Mouse (Mus musculus) heart, adult 2 months (tissue): Measurements from ENCODE around the gene Olfr1360. TPM values are rescaled to one million over a fixed set of nuclear protein-coding genes. Genes with fewer than 3 reads are reported as not detected.
"Not testable (repeated sequence)": the region's sequence is repeated elsewhere in the genome, so short reads cannot be mapped to it uniquely, and the experiment has no call there.

Experiments used
- DNase-seq, 2 experiments: peaks; one replicate each; pipeline ENCODE4 v3.0.0; 2021
- H3K27ac ChIP-seq: fragments of 200-600 bp; 2 replicates; pipeline ENCODE4 v1.8.1; 2022
- H3K27me3 ChIP-seq: fragments of 200-500 bp; 2 replicates; pipeline ENCODE4 v1.6.1; 2012; ENCODE audit warnings: mild to moderate bottlenecking, low read length, inconsistent platforms, mixed read lengths; ENCODE audit not compliant: control insufficient read depth, insufficient read depth
- H3K36me3 ChIP-seq: fragments of 200-500 bp; 2 replicates; pipeline ENCODE4 v1.6.1; 2012; ENCODE audit warnings: low read length, inconsistent platforms; ENCODE audit not compliant: control insufficient read depth, insufficient read depth
- H3K4me1 ChIP-seq: fragments of 200-500 bp; 2 replicates; pipeline ENCODE4 v1.6.1; 2011; ENCODE audit warnings: low read length; ENCODE audit not compliant: control insufficient read depth, insufficient read depth
- H3K4me3 ChIP-seq: fragments of 200-600 bp; 2 replicates; pipeline ENCODE4 v1.8.1; 2022
- H3K79me2 ChIP-seq: fragments of 200-500 bp; replicated peaks from 2 replicates; pipeline ENCODE4 v1.6.1; 2012; ENCODE audit warnings: mild to moderate bottlenecking, inconsistent platforms, low read length, moderate library complexity, mixed read lengths; ENCODE audit not compliant: control insufficient read depth, insufficient read depth
- H3K9ac ChIP-seq: fragments of 200-500 bp; 2 replicates; pipeline ENCODE4 v1.6.1; 2012; ENCODE audit warnings: low read depth, mild to moderate bottlenecking, control low read depth, inconsistent platforms, low read length, mixed read lengths
- CTCF ChIP-seq: fragments of 200-600 bp; IDR thresholded peaks from 2 replicates; pipeline ENCODE4 v1.8.1; 2022; ENCODE audit warnings: antibody characterized with exemption, mild to moderate bottlenecking, moderate library complexity
- EP300 ChIP-seq: fragments of 200-500 bp; IDR thresholded peaks from 2 replicates; pipeline ENCODE4 v1.6.1; 2011; ENCODE audit warnings: low read depth, low read length, control low read depth; ENCODE audit not compliant: insufficient read depth
- POLR2A ChIP-seq: fragments of 200-500 bp; IDR thresholded peaks from 2 replicates; pipeline ENCODE4 v1.6.1; 2011; ENCODE audit warnings: mild to moderate bottlenecking, low read depth, low read length, control low read depth; ENCODE audit not compliant: insufficient read depth
- WGBS: fragments of 180-500 bp; shearing (Covaris S2); methylation state at CpG from one replicate; pipeline ENCODE4 v1.1.7; 2018; 5-methylcytosine and 5-hydroxymethylcytosine counted together
- intact Hi-C: fragments of 180-260 bp; cut with DNase I; formaldehyde crosslinking; loops from one replicate; pipeline ENCODE4 v1.15.1; 2025
- long read RNA-seq: library from polyadenylated mRNA; stranded (forward); transcript quantifications from one replicate; pipeline ENCODE4 v2.0.0, GENCODE M21; 2021
- polyA plus RNA-seq: library from polyadenylated mRNA; depleted of rRNA; stranded (reverse); fragments of >200 nt; gene quantifications from 2 replicates; pipeline ENCODE4 v1.2.3, GENCODE M21; 2012; rRNA removed
- total RNA-seq, 2 experiments: library from RNA; stranded (reverse); gene quantifications; 2 replicates each; pipeline ENCODE4 v1.2.3; 2021

The Olfr1360 gene
- total RNA-seq = not detected
- not detected in 2 replicates for polyA plus RNA-seq
- long read RNA-seq = 0 reads

DNA sequence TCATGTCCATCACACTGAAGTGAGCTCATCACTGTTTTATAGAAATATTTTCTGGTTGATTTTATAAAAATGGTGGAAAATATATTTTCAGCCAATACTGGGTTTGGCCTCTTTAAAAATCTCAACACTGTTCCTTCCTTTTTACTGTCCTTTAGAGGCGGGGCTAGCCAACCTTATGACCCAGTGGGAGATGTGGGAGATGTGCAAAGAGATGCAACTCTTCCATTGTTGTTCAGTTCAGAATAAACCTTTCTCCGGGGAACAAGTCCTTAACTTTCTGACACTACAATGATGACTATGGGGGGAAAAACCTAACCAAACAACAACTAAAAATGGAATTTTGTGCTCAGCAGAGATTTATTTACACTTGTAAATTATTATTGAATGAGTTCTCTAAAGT, at the start of gene Olfr1360:
Gene Olfr1360 (minus strand): TSS at position 101 of the 400 bp plus-strand sequence.
- H3K4me3 ChIP-seq = no peak within 1 kb of the TSS
- WGBS = 81% methylated on average over 2 of the region's 2 CpGs
- H3K36me3 ChIP-seq = no peaks in the 10 kb centered on the region
- no peak for DNase-seq
- no peaks in the 10 kb centered on the region for H3K79me2 ChIP-seq
- no peak for TF ChIP-seq CTCF
- no peak for TF ChIP-seq EP300
- TF ChIP-seq POLR2A = no peak
- no peaks in the 10 kb centered on the region for H3K4me1 ChIP-seq
- H3K9ac ChIP-seq = no peak within 1 kb of the TSS
- H3K27ac ChIP-seq = no peak within 1 kb of the TSS
- no peaks in the 10 kb centered on the region for H3K27me3 ChIP-seq
- intact Hi-C loops = no loop called here

DNA sequence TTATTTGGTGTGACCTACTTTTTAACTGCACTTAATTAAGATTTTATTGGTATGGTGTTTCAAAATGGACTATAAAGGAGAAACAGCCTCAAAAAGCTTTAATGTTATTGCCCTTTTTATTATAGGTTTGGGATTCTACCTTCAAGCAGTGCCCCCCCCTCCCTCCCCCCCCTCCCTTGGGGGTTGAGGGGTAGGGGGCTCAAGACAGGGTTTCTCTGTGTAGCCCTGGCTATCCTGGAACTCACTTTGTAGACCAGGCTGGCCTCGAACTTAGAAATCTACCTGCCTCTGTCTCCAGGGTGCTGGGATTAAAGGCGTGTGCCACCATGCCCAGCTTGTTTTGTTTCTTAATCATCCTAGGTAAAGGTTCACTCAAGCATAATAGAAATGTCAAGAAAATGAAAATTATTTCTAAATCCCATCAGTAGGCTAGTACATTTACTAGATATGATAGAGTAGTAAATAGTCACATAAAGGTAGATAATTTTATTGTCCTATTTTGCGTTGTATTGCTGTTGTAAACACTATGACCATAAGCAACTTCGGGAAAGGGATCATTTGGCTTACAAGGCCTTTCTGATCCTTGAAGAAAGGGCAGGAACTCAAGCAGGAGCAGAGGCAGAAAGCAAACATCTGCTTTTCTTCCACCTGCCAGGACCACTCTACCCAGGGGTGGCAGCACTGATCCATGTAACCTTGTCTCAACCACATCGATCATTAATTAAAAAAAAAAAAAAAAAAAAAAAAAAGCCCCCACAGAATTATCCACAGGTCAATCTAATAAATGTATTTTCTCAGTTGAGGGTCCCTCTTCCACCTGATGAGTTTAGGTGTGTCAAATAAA, 46.0 kb upstream of the Olfr1360 start:
- WGBS = 56% methylated on average over 5 of the region's 5 CpGs
- H3K4me3 ChIP-seq = no peak overlapping the region
- TF ChIP-seq POLR2A = no peak
- TF ChIP-seq CTCF = no peak
- no peak for TF ChIP-seq EP300
- peaks cover under 1% of the 10 kb centered on the region; the same call in 1 of the 2 replicates for H3K36me3 ChIP-seq
- no peaks in the 10 kb centered on the region for H3K79me2 ChIP-seq
- intact Hi-C loops = no loop called here
- no peak for DNase-seq
- no peak overlapping the region for H3K9ac ChIP-seq
- H3K27me3 ChIP-seq = no peaks in the 10 kb centered on the region
- peaks cover 2% of the 10 kb centered on the region for H3K4me1 ChIP-seq
- H3K27ac ChIP-seq = no peak overlapping the region

DNA sequence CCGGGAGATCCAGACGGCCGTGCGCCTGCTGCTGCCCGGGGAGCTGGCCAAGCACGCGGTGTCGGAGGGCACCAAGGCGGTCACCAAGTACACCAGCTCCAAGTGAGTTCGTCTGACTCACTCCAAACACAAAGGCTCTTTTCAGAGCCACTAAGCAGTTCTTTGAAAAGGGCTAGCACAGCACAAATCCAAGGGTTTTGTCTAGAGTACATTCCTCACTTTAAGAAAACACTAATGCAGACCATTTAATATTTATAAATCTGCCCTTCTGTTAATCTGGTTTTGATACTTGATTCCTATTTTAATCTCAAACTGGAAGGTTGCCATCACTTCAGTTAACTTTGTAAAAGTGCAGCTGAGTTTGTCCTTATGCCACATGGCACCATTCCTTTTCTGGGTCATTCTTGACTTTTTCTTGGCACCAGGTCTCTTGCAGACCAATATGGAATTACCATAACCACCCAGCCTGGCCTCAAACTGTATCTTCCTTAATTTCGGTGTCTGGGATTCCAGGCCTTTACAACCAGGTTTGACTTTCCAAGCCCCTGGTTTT, 45.2 kb upstream of the Olfr1360 start:
- H3K4me1 ChIP-seq = peaks cover 2% of the 10 kb centered on the region
- H3K36me3 ChIP-seq = peaks cover 2% of the 10 kb centered on the region; the same call in 1 of the 2 replicates
- TF ChIP-seq POLR2A (no peak), EP300 (no peak), CTCF (no peak)
- no peaks in the 10 kb centered on the region for H3K27me3 ChIP-seq
- H3K9ac ChIP-seq = peak overlapping the region; percentile 65
- H3K27ac ChIP-seq = no peak overlapping the region
- no peaks in the 10 kb centered on the region for H3K79me2 ChIP-seq
- H3K4me3 ChIP-seq = peak overlapping the region; percentile 50
- WGBS = 6% methylated on average over 11 of the region's 11 CpGs
- intact Hi-C loops = no loop called here
- no peak for DNase-seq

DNA sequence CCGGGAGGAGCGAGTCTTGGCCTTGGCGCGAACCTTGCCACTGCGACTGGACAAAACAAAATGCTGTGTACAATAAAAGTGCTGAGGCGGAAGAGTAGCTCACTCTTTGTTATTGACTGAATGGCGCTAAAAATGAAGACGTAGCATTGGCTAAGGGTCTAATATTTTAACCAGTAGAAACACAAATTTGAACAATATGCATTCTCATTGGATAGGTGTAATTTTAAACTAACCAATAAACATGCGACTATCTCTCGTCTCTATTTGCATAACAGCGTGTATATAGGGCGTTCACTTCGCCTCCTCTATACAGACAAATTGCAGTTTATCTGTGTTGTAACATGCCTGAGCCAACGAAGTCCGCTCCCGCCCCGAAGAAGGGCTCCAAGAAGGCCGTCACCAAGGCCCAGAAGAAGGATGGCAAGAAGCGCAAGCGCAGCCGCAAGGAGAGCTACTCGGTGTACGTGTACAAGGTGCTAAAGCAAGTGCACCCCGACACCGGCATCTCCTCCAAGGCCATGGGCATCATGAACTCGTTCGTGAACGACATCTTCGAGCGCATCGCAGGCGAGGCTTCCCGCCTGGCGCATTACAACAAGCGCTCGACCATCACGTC, 44.7 kb upstream of the Olfr1360 start, which contains the start of gene Hist1h2bm:
Gene Hist1h2bm (plus strand): TSS at position 288 of the 616 bp plus-strand sequence.
- peak within 1 kb of the TSS; percentile 65 for H3K9ac ChIP-seq

DNA sequence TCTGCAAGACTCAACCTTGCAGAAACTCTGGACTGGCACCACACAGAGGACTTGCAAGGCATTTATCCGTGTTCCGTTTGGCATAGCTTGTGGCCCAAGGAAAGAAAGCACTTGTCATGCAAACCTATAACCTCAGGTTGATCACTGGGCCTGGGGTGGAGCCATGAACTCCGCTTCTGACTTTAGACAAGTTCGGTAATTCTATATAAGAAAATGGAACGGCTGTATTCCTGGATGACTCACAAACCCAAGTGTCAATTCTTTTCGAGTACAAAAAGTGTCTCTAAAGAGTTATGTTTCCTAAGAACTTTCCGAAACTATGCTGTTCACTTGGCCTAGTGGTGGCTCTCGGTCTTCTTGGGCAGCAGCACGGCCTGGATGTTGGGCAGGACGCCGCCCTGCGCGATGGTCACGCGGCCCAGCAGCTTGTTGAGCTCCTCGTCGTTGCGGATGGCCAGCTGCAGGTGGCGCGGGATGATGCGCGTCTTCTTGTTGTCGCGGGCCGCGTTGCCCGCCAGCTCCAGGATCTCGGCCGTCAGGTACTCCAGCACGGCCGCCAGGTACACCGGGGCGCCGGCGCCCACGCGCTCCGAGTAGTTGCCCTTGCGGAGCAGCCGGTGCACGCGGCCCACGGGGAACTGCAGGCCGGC, 44.0 kb upstream of the Olfr1360 start:
- peak; percentile 8; the same call in 1 of the 2 replicates for TF ChIP-seq CTCF
- not testable (repeated sequence) for H3K27ac ChIP-seq, H3K27me3 ChIP-seq, DNase-seq, H3K36me3 ChIP-seq, H3K79me2 ChIP-seq, H3K4me1 ChIP-seq, H3K9ac ChIP-seq
- intact Hi-C loops = loop anchor here (2.0 kb wide), 1 partner anchor 30 kb away; the partner anchor contains the start of gene Hist1h4k
- H3K4me3 ChIP-seq = peak overlapping the region; percentile 50
- WGBS = 5% methylated on average over 25 of the region's 44 CpGs

More for the DNA sequence above, 44.7 kb upstream of the Olfr1360 start, which contains the start of gene Hist1h2bm:
- H3K4me1 ChIP-seq, H3K27me3 ChIP-seq, H3K79me2 ChIP-seq, H3K36me3 ChIP-seq: not testable (repeated sequence)
- 0 out of 2 replicates have a peak within 1 kb of the TSS, but pooled peaks have one; percentile 4 for H3K27ac ChIP-seq
- H3K4me3 ChIP-seq = peak within 1 kb of the TSS; percentile 50
- under 1% methylated on average over 34 of the region's 37 CpGs for WGBS
- peak; percentile 59 to 61 for DNase-seq
- intact Hi-C loops = loop anchor here (2.0 kb wide), 1 partner anchor 29 kb away; the partner anchor contains the start of gene Hist1h4k
- peak; percentile 87 for TF ChIP-seq POLR2A
